Mouse (Mus musculus) heart, postnatal 0 days (tissue): ENCODE measurements at regions not wholly inside any gene's neighbourhood (a gene's known extent, or its start where the extent isn't known, plus 50 kb on each side); places are given as distances from the start of the nearest gene placed in this dataset.

Source experiments
- CTCF ChIP-seq: IDR thresholded peaks from 2 replicates; pipeline ENCODE4 v1.5.1; 2016; ENCODE audit warnings: antibody characterized with exemption, control low read depth, low read depth
- EP300 ChIP-seq: IDR thresholded peaks from 2 replicates; pipeline ENCODE4 v1.6.1; 2016; ENCODE audit warnings: antibody characterized with exemption, low read depth

GRCm38 (mm10) chr13:55969473-55969872 lies 133.5 kb upstream of the Pitx1 start:
- no peak for TF ChIP-seq CTCF
- TF ChIP-seq EP300: no peak
